Mouse (Mus musculus) ovary, adult 10 weeks (tissue): ENCODE measurements around the gene Gm36245. TPM values are rescaled to one million over a fixed set of nuclear protein-coding genes. Genes with fewer than 3 reads are reported as not detected.

Source experiments
- polyA plus RNA-seq: library from polyadenylated mRNA; stranded (reverse); fragments of 350-450 nt; fragmentation: Illumina TruSeq; extraction: RNeasy Lipid Tissue Mini Kit (QIAGEN cat#74804); gene quantifications from one replicate; pipeline ENCODE4 v1.2.3, GENCODE M21; 2014

The Gm36245 gene
- not detected for polyA plus RNA-seq

DNA sequence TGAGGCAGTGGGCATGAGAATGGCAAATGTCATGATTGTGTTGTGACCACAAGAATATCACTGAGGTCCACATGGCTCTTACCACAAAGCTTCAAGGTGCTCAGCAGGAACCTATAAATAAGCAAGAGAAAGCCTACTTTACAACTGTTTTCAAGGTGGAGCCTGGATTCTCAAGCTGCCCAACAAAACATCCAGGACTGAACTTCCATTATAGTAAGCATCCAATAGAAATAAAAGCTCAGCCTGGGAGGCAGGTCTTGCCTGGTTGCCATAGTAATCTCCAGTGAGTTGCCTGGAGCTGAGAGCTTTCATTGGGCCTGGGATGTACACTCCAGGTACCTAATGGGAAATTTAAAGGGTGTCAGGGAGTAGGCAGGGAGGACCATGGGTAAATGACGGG lies at the start of gene Gm36245:
TSS of gene Gm36245 (plus strand) at position 301 of the 400 bp plus-strand sequence.

DNA sequence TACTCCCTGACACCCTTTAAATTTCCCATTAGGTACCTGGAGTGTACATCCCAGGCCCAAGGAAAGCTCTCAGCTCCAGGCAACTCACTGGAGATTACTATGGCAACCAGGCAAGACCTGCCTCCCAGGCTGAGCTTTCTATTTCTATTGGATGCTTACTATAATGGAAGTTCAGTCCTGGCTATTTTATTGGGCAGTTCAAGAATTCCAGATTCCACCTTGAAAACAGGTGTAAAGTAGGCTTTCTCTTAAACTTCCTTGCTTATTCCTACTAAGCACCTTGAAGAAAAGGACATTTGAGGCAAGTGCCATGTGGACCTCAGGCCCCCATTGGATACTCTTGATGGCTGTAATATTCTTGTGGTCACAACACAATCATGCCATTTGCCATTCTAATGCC lies 37.3 kb upstream of the Gm36245 start, which contains the start of gene 1700025B11Rik:
TSS of gene 1700025B11Rik (minus strand) at position 101 of the 400 bp plus-strand sequence.

DNA sequence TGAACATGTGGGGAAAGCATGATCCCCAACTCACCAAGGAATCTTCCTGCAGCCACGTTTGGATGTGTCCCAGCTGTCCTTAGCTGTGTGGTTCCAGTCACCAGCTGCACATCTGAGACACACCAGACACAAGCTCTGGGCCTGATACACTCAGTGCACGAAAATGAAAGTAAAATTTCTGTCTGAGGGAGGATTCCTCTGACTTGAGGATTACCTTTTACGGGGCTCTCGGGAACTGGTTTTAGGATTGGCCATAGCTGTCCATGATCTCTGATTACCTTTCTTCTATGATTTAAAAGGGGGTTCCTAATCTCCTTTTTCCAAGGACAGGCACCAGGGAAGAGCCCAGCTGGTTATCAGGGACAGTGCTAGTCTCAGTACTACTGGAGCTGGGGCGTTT lies 3.1 kb upstream of the Gm36245 start, which contains the start of gene Apol10b:
TSS of gene Apol10b (minus strand) at position 165 of the 400 bp plus-strand sequence.

DNA sequence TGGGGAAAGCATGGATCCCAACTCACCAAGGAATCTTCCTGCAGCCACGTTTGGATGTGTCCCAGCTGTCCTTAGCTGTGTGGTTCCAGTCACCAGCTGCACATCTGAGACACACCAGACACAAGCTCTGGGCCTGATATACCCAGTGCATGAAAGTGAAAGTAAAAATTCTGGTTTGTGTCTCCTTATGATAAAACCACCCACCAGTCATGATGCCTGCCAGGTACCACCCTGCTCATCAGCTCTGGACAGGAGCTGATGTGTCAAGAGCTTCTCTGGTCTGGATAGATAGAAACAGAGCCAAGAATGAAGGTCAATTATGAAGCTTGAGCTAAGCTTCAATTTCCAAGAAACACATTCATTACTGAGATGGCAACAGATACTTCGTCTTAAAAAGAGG lies 44.1 kb downstream of the Gm36245 start, which contains the start of gene Apol11b:
TSS of gene Apol11b (minus strand) at position 111 of the 400 bp plus-strand sequence.

Other genes with a start within 250 kb of the Gm36245 start
- gene Apol7a, start 200.1 kb upstream of the Gm36245 start, polyA plus RNA-seq: 1.7 TPM
- 0.23 TPM for gene Apol9a, start 188.1 kb upstream of the Gm36245 start, polyA plus RNA-seq
- not detected for gene Apol7b, start 151.8 kb upstream of the Gm36245 start, polyA plus RNA-seq
- gene Apol10a, start 122.2 kb upstream of the Gm36245 start, polyA plus RNA-seq: not detected
- gene Apol11a, start 91.0 kb upstream of the Gm36245 start, polyA plus RNA-seq: not detected
- 0.43 TPM for gene Apol7c, start 65.9 kb upstream of the Gm36245 start, polyA plus RNA-seq
- gene 1700025B11Rik, start 37.4 kb upstream of the Gm36245 start, polyA plus RNA-seq: not detected
- gene Apol10b, start 3.1 kb upstream of the Gm36245 start, polyA plus RNA-seq: 4.4 TPM
- 0.23 TPM for gene Apol11b, start 44.0 kb downstream of the Gm36245 start, polyA plus RNA-seq
- gene Apol7e, start 99.6 kb downstream of the Gm36245 start, polyA plus RNA-seq: 3.9 TPM
- gene Apol9b, start 129.8 kb downstream of the Gm36245 start, polyA plus RNA-seq: not detected
- not detected for gene Apol8, start 157.7 kb downstream of the Gm36245 start, polyA plus RNA-seq
- gene Myh9, start 242.9 kb downstream of the Gm36245 start, polyA plus RNA-seq: 12.1 TPM